Mouse (Mus musculus) olfactory bulb, adult 2 months (tissue): Measurements from ENCODE around the gene Ada.

ENCODE experiments used
- CTCF ChIP-seq: fragments of 200-500 bp; IDR thresholded peaks from 2 replicates; pipeline ENCODE4 v1.5.1; 2012; ENCODE audit warnings: low read depth, mild to moderate bottlenecking, low read length, moderate library complexity; ENCODE audit not compliant: insufficient read depth
- POLR2A ChIP-seq: fragments of 200-500 bp; IDR thresholded peaks from 2 replicates; pipeline ENCODE4 v1.6.1; 2012; ENCODE audit warnings: mild to moderate bottlenecking, low read depth, low read length, moderate library complexity; ENCODE audit not compliant: insufficient read depth

DNA sequence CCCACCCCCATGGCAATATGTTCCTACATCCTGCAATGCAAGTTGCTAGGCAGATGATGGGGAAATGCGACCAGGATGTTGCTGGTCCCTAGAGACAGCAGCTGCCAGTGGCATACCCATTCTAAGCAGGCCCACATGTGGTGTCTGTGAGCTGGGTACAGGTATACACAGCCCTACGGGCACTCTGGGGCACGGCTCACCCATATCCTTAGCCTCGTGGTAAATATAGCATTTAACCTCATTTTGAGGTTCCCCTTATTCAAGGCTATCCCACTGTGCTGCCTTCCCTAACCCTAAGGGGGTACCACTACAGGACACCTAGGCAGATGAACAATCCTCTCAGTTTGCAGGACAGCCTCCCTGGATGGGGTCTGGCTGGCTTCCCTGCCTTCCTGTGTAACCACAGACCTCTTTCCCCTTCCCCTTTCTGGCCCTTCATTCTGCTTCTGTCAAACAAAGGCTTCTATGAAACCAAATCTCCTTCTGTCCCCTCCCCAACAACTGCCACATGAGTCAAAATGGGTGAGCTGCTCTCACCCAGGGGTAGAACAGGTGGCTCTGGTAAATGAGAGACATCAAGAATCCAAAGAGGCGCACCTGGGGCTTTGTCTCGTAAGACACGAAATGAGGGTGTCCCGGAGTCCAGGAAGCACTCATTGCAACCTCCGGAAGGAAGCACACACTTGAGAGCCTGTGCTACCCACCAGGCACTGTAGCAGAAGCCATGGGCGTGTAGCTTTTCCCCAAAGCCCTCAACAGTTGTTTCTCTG lies 5.1 kb downstream of the Ada start:
- no peak for TF ChIP-seq CTCF
- no peak for TF ChIP-seq POLR2A
